Mouse (Mus musculus) spleen, embryonic (tissue): ENCODE data around the gene Maco1.

Source experiments
- CTCF ChIA-PET: fragments of 350-600 bp; sonication (Branson Sonifier 250); formaldehyde crosslinking; loops from one replicate; lab custom pipeline; 2022; lab: Charles Lee

The Maco1 gene

DNA sequence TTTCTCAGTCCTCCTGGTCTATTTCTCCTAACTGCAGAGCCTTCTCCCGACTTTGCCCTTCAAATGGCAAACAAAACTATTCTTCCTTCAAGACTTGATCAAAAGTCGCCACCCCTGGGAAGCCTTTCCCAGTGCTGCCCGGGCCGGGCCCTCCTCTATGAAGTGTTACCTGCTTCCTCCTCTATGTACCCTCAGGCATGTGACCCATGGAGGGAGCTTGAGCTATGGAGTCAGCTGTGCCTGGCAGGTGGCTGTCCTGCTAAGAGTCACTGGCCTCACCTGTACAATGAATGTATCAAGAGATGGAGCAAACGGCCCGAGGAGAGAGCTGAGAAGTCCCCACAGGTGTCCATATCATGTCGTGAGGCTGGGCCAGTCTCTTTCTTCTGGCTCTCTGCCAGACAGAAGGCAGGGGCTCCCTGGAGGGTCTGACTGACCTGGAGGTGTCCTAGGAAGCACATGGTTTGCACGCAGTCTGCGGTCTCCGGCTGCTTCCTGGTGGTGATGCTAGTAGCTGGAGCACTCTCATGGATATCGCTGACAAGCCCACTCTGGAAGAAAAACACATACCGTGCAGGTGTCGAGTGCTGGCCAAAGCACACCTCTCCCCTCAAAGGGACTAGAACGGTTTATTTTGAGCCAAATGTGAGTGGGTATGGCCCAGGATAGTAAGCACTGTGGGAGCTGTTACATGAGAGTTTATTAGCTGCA, 77.8 kb downstream of the Maco1 start:
- CTCF ChIA-PET, result no interaction called here

DNA sequence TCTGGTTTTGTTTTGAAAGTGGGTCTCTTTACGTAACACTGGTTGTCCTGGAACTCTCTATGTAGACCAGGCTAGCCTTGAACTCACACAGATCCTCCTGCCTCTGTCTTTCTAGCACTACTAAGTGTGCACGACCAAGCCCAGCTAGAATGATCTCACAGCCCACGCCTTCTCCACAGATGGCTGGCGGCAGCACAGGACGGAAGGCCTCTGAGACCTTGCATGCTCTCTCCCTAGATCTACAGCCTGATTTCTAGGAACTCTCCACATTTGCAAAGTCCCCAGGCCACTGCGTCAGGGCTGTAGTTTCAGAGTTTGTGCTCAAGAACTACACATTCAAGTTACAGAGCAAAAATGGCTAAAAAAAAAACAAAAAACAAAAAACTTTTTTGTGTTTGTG, 79.0 kb downstream of the Maco1 start:
- CTCF ChIA-PET, result interaction anchor here (1.0 to 1.7 kb wide), 3 partner anchors 13 to 181 kb away, joined by 3 to 8 read pairs (median 6); no protein-coding TSS in a partner anchor

DNA sequence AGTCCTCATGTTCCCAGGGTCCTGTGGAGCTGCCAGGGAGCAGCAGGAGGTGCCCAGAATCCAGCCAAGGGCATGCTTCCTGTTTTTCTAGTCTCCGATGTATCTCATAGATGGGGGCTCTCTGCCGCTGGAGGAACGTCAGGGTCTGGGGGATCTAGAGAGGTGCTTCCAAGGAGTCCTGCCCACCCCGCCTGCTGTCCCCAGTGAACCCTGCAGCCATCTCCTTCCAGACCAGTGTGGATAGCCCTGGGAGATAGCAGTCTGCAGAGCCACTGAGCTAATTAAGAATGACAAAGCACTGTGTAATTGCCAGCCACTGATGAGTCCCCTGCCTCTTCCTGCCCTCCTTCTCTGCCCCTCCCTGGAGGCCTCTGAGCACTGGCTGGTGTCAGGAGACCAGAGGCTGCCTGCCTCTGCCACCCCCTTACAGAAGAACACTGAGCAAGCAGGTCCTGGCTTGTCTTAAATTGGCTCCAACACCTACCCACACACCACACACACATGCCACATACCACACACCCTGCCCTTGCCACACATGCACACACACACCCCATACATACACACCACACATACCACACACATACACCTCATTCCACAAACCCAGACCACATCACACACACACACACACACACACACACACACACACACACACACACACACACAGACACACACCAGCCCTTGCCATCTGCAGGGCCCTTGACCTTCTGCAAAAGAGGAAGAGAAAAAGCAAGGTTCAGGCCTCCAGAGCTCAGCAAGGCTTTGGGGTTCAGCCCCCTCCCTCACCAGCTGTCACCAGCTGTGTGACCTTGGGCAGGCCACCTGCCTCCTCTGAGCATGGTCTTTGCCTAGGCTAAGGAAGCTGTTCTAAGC, 80.1 kb downstream of the Maco1 start:
- CTCF ChIA-PET, result interaction anchor here (0.6 to 1.7 kb wide), 4 partner anchors 15 to 238 kb away, joined by 3 to 8 read pairs (median 4); partner anchors contain the start of gene Mtfr1l

DNA sequence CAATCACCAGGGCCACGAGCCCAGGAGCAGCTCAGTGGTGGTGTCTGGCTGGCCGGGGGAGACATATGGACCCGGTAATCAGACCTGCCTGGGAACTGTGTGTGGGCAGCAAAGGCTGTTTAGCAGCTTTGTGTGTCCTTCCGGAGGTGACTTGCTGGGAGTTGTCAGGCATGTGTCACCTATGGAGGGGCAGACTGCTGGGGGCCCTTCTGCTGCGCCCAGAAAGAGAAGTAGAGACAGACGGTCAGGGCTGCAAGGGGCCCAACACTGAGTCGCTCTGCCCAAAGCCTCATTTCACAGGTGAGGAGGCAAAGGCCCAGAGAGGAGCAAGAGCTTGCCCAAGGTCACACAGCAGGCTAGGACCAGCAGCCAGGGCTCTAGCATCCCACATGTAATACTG, 83.3 kb downstream of the Maco1 start:
- CTCF ChIA-PET, result no interaction called here

DNA sequence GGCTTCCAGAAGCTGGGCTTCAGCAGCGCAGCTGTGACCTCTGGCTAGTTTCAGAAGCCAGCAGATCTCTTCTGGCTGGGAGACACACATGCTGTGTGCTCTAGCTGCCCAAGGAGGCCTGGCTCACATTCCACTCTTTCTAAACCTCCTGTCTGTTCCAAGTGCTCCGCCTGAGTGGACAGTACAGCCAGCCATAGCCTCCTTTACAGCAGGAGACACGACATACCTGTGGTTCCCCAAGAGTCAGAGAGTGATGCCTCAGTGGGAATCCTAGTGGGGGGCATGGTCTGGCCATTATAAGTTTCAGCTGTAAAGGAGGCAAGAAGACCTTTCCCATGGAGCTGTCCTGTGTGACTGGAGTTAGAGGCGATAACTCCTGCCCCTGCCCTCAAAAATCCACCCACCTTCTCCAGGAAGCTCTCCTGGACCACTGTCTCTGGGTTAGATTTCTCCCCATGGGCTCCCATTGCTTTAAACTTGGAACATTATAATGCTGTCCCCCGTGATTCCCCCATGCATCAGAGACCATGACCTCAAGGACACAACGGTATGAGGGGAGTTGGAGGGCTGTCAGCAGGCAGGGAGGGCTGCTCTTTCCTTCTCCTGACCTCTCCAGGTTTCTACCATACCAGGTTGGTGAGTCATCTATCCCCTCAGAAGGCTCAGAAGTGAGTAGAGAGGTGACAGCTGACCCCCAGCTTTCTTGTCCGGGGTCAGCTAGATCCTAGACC, 83.9 kb downstream of the Maco1 start:
- CTCF ChIA-PET, result interaction anchor here (1.0 kb wide), 1 partner anchor 17 kb away, joined by 3 read pairs; no protein-coding TSS in a partner anchor

DNA sequence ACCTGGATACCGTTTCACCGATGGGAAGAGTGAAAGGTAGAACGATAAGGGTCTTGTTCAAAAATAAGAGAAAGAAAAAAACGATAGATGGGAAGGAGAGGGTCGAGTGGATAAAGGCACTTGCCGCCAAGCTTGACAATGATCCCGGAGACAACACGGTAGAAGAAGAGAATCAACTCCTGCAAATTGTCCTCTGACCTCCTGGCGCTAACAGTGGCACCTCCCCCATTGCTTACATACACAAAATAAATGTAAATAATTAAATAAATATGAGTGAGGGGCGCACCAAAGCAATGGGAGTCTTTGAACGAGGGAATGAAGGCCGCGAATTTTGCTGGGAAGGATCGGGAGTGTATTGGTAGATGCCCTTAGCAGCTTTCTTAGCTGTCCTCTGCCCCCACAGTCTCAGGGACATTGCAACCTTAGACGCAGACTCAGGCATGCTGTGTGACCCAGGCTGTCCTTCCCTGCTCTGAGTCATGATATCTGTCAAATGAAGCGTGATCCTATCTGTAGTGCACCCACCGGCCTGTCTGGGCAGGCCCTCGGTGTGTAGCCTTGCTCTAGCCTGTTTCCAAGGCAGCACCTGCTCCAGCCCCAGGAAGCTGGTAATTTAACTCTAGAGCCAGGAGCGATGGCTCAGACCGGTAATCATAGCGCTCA, 84.8 kb downstream of the Maco1 start:
- CTCF ChIA-PET, result interaction anchor here (1.0 to 1.2 kb wide), 2 partner anchors 16 to 18 kb away, joined by 3 read pairs; no protein-coding TSS in a partner anchor

DNA sequence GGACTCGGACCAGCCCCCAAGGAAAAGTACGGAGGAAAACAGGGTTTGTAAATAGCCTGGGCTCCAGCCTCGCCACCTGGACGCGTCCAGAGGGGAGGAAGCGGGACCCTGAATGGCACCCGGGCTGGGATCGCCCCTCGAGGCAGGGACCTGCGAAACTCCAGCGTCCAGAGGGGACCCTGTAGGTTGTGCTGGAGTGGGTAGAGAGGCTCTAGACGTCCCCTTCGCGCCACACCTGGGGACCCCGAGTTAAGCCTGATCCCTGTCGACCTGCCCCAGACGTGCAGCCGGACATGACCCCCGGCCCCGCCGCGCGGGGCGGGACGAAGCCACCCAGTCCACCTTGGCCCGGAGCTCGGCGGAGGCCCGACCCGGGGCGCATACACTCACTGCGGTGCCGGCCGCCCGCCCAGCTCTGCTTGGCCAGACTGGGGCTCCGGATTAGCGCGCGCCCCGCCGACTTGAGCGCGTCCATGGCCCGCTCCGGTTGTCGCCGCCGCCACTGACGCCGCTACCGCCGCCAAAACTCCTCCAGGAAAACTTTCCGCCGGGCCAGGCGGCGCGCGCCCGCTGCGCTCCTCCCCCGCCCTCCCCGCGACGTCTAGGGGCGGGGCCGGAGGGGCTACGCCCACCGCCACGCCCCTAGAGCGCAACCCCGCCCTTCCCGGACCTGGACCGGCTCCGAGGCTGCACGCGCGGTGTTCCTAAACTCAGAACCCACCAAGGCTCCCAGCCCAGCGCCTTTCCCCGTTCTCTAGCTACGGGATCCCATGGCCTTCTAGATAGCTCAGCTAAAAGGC, 85.5 kb downstream of the Maco1 start, which contains the start of gene Ldlrap1:
Gene Ldlrap1, minus strand, starts transcription at position 599 of the 800 bp plus-strand sequence.
- CTCF ChIA-PET, result interaction anchor here (1.2 kb wide), 1 partner anchor 18 kb away, joined by 3 read pairs; no protein-coding TSS in a partner anchor

DNA sequence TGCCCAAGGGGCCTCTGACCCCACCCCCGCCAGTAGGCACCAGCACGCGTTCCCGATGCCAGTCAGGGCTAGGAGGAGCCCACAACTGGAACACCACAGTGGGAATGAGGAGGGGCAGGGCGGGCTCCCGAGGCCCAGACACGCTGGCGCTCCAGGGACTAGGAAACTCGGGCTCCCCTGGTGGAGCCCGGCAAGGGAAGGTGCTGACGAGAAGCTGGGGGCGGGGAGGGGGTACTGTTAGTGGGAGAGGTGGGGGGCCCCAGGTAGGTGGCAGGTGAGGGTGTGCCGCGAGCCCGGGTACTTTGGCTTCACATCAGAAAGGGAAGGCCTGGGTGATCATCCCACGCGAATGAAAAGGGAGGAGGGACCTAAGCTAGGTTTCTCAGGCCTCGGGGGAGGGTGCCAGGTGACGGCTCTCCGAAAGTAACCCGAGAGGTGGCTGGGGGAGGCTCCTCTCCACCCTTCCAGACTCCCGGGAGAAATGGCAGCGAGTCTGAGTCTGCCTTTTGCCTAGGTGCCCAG, 86.2 kb downstream of the Maco1 start:
- CTCF ChIA-PET, result interaction anchor here (1.2 kb wide), 1 partner anchor 17 kb away, joined by 3 read pairs; no protein-coding TSS in a partner anchor

DNA sequence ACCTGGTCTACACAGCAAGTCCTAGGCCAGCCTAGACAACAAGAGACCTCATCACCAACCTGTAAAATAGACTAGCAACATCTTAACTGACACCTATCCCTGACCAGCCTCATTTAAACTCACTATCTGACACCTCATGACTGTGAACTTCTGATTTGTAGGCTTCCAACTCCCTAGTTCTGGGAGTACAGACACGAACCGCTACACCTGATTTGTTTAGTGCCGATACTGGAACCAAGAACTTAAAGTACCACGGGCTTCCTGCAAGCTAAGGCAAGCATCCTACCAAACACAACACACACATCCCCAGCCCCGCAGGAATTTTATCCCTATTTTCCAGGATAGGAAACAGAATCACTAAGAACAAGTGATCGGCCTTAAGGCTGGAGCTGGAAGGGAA, 86.9 kb downstream of the Maco1 start:
- CTCF ChIA-PET, result no interaction called here

DNA sequence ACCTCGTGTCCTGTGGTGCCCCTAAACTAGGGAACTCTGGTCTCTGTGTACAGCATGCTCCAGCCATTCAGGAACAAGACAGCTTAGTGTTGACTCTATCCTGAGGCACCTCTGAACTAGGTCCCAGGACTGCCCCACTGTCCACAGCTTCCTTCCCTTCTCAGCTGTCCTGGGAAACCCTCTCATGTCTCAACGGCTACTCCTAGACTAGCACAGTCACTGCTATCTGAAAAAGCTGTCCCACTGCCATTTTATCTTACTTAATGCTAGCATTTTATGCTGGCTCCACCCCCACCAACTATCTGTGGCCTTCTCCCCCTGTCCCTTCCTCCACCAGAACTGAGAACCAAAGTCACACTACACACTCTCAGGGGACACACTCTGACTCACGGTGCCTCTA, 88.8 kb downstream of the Maco1 start:
- CTCF ChIA-PET, result no interaction called here

DNA sequence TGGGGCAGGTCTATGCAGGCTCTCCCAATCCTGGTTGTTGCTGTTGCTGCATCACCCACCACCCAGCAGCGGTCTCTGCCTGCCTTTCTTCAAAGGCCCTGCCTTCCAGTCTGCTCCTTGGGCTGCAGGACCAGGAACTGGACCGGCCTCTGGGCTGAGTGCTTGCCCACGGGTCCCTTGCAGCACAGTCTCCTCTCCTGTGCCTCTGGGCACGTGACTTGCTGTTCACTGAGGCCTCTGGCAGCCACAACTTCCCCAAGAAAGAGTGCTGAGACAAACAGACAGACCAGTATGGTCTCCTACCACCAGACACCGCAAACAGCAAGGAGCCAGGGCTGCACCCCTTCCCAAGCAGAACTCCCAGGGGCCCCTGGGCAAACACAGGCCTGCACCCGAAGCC, 90.8 kb downstream of the Maco1 start:
- CTCF ChIA-PET, result interaction anchor here (0.6 kb wide), 1 partner anchor 16 kb away, joined by 3 read pairs; no protein-coding TSS in a partner anchor

DNA sequence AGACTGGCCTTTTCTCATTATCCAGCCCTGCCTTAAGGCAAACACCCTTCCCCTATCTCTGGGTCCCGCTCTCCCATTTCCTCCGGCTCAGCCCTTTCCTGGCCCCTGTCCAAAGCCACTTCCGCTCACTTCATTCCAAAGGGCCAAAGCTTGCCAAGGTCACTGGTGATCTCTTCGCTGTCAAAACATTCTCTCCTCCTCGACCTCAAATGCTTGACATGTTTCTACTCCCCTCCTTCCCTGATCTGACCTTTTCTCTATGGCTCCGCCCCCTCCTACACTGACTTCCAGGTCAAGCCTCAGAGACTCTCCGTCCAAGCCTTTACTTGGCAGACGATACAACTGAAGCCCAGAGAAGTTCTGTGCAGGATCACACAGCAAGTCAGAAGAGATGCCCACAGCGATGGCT, 92.3 kb downstream of the Maco1 start:
- CTCF ChIA-PET, result no interaction called here

DNA sequence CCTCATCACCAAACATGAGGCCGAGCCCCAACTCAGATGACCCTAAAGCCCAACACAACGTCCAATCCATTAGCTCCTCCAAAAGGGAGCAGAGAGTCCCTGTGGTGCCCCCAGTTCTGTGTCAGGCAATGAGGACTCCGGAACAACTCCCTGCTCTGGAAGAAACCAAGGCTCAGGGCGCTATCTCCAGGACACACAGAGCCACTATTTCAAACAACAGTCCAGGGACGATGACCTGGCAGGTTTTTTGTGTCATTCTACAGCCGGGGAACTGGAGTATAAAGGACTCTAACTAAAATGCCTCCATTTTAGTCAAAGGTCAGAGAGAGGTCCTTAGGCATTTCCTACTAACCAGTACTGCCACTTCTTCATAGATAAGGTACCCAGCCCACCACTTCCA, 92.9 kb downstream of the Maco1 start:
- CTCF ChIA-PET, result no interaction called here

DNA sequence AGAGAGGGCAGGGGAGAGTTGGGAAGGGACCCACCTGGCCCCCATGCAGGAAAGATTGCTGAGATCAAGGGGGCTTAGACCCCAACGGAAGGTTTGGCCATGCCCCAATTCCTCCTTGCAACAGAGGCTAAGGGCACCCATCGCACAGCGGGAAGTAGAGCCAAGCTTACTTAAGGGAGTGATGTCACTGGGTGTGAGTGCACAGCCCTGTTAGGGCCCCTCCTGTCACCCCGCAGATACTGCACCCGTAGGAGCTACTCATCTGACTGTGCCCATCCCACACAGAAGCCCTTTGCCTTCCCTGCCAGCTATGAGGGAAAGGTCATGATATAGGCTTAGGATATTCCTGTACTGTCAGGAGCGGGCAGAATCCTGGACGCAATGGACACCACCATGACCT, 93.6 kb downstream of the Maco1 start:
- CTCF ChIA-PET, result no interaction called here

DNA sequence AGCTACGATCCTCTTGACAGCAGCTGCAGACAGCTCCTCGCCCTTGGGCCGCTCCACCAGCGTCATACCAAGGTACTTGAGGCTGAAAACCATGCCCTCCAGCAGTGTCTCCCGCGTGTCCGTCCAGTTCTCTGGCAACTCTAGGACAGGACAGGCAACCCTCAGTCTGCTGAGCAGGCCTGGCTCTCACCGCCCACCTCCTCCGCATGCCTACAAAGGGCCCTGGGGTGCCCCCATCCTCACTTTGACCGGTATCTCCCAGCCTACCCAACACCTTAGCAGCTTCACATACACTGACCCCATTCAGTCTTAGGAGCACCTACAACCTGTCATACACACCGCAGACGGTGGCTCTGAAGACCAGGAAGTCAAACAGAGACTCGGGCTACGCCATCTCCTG, 94.2 kb downstream of the Maco1 start:
- CTCF ChIA-PET, result no interaction called here

DNA sequence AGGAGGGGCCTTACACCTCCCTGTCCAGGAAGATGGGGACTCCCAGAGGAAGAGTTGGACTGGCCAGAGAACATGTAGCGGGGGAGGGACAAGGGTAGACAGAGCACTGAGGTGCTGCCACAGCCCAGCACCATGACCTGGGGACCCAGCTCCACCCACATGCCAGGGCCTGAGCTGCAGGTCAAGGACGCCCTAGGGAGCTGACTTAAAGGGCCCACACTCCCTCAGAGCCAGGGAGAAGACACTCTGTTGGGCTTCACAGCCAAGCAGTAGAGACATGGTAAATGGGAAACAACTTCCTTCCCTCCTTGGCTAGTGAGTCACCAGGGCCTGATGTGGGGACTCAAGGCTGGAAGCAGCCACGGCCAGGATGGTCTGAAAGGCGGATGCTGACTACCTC, 94.8 kb downstream of the Maco1 start:
- CTCF ChIA-PET, result interaction anchor here (0.6 to 0.7 kb wide), 2 partner anchors 159 to 212 kb away, joined by 4 to 14 read pairs; no protein-coding TSS in a partner anchor

DNA sequence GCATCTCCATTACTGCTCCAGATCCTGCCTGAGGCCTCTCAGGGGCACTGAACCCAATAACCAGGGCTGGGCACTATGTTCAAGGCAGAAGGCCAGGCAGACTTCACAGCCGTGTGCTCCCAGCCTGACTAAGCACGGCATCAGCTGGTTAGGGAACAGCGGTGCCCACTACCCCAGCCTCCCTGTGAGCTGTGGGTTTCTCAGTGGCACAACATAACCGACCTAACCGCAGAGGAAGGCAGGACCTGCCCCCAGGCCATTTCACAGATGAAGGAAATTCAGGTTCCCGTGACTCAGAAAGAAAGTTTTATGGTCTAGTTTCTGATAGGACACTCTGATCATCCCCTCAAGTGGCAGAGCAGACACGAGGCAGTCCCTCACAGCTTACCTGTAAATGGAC, 96.2 kb downstream of the Maco1 start:
- CTCF ChIA-PET, result interaction anchor here (0.6 kb wide), 1 partner anchor 917 kb away, joined by 4 read pairs; no protein-coding TSS in a partner anchor

DNA sequence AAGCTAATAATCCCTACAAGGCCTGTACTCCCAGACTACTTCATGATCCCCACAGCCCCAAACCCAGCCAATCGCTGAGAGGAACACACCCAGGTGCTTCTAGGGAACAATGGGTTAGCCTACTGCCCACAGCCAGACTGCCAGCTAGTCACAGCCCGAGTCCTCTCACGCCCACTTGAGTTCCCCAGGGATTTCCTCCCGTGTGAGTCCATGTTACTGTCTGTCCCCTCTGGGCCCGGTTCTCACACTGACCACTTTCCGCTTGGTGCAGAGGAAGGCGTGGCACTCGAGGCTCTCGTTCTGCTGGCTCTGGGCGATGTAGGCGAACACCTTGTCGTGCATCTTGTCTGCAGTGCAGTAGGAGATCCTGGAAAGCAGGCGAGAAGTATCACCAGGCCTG, 98.2 kb downstream of the Maco1 start:
- CTCF ChIA-PET, result interaction anchor here (0.6 kb wide), 1 partner anchor 1605 kb away, joined by 3 read pairs; no protein-coding TSS in a partner anchor

DNA sequence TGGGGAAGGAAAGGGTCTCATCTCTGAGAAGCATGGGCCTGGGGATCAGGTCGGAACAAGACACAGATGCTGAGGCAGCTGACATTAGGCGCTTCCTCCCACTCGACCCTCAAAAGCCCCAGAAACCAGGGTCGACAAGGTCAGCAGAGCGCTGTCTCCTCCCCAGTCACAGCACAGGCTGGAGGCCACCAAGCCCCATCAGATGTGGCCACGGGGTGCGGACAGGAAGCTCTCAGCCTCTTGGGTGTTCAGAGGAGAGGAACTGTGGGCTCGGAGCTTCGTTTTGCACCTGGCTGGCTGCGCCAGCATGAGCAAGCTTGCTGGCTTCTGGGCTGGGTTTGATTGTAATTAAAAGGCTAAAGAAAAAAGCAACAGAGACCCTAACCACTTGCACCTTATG, 98.8 kb downstream of the Maco1 start:
- CTCF ChIA-PET, result interaction anchor here (0.6 kb wide), 1 partner anchor 1605 kb away, joined by 3 read pairs; no protein-coding TSS in a partner anchor
